Mouse (Mus musculus) G1E (cell line): ENCODE measurements at regions not wholly inside any gene's neighbourhood (a gene's known extent, or its start where the extent isn't known, plus 50 kb on each side); places are given as distances from the start of the nearest gene placed in this dataset.

ENCODE experiments used
- CTCF ChIP-seq: IDR thresholded peaks from 2 replicates; pipeline ENCODE4 v1.5.1; 2012; ENCODE audit warnings: low read depth, low read length, inconsistent platforms, mixed read lengths
- GATA1 ChIP-seq: IDR thresholded peaks from 2 replicates; pipeline ENCODE4 v1.6.1; 2012; ENCODE audit warnings: borderline replicate concordance, low read length, inconsistent platforms, mixed read lengths
- POLR2AphosphoS5 ChIP-seq: IDR thresholded peaks from 2 replicates; pipeline ENCODE4 v1.6.1; 2012; ENCODE audit warnings: low read depth, low read length, inconsistent platforms; ENCODE audit not compliant: insufficient replicate concordance
- TAL1 ChIP-seq: conservative IDR thresholded peaks from 2 replicates; pipeline ENCODE4 v1.6.1; 2012; ENCODE audit warnings: low read depth, low read length, inconsistent platforms, mixed read lengths

DNA sequence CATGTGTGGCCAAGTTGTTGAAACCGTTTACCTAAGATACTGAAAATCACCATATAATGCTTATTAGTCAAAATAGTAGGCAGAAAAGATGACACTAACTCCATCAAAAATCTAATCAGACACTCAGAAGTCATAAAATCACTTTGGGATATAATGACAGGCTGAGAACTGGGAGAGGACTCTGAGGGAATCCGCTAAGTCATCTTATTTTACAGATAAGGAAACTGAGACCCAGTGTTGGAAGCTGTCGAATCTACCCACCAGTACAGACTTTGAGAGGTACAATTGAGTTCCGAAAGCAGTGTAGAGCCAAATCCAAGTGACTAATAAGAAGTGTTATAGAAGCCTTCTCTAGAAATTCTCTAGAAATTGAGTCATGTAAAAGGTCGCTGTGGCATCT, 108.6 kb upstream of the Nhs start:
- TF ChIP-seq CTCF (no peak), TAL1 (no peak), GATA1 (no peak), POLR2AphosphoS5 (no peak)
